Mouse (Mus musculus) thymus, postnatal 14 days (tissue): ENCODE measurements at regions not wholly inside any gene's neighbourhood (a gene's known extent, or its start where the extent isn't known, plus 50 kb on each side); places are given as distances from the start of the nearest gene placed in this dataset.
A peak's percentile ranks its signal among the peaks of the same experiment; 100 is the strongest.

Source experiments
- DNase-seq: peaks from one replicate; pipeline ENCODE4 v3.0.0; 2021

DNA sequence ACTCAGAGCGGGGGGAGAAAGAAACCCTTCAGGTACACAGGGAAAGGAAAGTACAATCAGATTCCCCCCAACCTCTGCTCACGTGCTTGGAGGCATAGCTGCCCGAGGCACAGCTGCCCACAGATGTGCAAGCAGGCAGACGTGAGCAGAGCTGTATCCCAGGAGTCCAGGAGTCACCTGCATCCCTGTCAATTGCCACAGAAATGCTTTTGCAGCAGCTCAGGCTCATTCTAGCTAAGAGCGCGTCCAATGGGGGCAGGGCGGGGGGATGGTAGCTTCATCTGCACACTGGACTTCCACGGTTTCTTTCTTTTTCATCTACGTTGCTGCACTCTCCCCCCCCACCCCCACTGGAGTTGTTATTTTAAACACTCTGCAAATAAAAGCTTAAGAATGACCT, 66.0 kb upstream of the Fat4 start:
- DNase-seq, result no peak

DNA sequence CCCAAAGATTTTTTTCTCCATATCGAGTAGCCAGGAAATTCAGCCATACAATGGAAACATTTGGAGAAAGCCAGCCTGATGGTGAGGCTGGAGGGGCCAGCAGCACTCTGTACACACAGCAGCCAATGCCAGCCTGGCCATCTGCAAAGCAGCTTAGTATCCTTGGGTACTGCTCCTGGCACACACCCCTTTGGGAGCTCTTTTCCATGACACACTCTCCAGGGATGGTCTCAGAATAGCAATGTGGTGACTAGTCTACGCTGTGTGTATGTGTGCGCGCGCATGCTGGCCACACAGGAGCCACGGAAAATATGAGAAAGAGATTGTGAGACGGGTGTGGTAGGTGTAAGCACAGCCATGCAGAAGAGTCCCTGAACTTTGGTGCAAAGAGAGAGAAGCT, 66.4 kb upstream of the Fat4 start:
- no peak for DNase-seq

DNA sequence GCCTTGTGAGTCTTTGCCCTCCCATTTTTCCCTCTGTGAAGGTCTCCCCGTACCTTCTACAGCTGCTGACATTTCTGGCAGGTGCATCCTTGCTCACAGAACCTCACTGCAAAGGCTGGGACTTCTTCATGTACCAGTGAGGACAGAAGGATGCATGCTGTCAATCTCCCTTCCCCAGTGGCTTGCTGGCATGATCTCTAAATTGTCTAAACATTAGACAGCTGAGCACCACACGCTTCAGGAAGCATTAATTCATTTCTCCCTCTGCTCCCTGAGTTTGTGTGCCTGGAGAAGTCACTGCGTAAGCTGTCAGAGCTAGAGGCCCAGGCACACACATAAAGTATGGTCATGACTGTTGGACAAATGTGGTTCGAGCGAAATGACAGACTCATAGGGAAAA, 69.1 kb upstream of the Fat4 start:
- no peak for DNase-seq

DNA sequence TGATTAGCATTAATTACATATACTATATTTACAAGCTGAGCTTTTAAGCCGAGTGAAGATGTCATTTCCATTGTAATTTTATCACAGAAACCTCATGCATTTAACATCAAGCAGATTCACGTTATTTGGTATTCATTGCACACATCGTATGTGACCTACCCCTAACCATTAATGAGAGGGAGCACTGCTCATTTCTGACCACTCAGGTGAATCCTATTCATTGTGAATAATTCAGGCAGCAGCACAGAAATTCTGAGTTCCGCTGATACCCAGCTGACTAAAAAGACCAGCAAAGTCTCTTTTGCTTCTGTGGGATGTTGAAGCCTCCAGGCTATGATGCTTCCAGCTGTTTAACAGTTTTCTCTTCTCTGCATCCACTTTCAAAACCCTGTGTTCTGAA, 74.3 kb upstream of the Fat4 start:
- DNase-seq, result no peak

DNA sequence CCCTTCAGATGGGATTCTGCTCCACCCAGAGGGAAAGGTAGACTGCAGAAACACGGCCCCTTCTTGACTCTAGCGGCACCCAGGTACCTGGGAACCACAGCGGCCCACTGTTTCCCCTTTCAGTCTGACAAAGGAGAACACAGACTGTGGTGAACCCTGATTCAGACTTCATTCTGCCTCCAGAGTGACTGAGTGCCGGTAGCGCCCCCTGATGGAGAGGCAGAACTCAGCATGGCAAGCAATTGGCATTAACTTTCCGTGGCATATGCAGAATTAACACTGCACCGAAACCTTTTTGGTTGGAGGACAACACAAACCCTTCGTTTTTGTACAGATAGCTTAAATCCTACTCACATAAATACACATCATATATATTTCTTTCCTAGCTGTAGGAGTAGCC, 75.1 kb upstream of the Fat4 start:
- peak; percentile 19 for DNase-seq

DNA sequence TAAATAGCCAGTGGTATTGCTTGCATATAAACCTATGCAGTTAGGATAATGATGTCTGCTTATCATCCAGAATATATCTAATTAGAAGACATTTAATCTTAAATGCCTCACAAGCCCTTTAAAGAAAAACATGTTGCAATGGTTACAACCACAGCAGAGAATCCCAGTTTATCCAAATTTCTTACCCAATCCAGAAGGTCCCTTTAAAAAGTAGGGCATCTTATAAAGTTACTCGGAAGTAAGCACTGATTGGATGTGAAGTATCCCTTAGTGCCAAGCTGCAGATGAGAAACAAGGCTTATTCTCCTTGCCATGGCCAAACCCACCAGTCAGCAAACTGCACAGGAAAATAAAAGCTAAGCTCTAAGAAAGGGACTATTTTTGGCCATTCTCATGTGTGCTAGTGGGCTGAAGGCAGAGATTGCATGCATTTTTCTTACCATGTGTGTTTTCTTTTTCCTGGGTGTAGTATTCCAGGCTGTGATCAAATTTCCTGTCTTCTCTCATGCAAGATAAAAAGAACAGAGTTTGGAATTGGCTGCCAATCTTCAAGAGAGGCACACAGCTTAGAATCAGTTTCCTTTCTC, 80.2 kb upstream of the Fat4 start:
- DNase-seq, result no peak

DNA sequence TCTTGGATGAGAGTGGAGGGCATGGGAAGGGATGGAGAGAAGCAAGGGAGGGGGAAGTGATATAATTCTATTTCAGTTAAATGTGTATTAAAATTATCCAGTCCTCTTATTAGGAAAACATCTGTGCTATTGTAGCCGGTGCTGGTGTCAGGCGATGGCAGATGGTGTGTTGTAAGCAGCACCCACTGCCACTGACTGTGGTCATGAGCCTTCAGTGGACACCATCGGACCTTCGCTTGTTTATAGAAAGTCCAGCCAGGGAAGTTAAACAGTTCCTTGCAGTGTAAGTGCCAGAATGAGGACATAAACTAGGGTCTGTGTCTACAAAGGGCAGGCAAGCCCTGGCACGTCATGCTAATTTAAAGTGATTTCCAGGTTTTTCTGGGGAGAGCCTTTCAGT, 80.7 kb upstream of the Fat4 start:
- no peak for DNase-seq

DNA sequence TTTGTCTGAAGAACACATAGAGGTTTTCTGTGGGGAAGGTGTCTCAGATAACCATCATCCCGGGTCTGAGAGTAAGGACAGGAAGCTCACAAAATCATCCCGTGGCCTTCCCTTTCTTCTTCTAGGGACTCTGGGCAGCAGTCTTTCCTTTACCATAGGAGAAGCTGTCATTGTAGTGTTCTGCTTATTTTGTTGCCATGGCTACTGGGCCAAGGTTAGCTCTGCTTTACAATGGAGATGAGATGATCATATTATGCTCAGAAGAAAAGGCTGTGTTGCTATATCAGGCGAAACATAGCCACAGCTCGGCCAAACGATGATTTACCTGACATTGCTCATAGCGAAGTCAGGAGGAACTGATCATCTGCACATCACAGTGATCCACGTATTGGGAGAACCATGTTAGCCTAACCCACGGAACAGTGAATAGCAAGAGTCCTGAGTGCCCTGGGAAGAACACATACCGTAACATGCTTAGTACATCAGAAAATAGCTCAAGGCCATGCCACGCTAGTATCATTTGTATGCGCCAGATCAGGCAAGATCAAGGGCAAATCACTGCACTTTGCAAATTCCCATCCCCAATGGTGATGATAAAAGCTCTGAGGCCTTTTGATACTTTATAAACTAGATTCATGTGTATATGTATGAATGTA, 91.0 kb upstream of the Fat4 start:
- no peak for DNase-seq

DNA sequence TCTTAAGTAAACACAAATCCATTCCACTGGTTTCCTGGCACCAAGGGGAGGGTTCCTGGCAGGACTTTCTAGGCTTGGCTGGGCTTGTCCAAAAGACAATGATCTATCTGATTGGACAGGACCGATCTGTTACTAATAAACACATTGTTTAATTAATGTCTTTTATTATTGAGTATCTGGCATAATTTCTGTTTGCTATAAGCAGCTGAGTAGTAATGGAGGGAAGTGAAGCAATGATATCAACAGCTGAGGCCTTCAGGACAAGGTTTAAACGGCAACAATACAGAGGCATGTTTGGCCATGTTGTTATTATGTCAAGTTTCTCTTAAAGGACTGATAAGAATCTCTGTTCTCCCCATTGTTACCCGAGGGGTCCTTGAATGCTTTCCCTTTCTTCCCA, 93.5 kb upstream of the Fat4 start:
- no peak for DNase-seq

DNA sequence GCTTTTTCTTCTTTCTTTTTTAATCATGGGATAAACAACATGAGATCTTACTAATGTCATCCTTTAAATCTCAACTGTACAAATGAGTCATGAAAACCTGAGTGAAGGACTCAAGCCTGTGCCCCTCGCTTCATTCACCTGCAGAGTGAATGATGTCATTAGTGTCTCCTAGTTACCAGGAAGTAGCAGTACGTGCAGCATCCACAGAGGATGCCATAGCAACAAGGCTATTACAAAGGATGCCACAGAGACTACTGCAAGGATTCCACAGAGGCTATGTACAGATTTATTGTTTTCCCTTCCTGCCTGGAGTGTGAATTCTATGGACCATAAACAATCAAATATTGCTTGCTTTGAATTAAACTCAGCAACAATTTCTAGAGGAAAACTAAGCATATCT, 98.0 kb upstream of the Fat4 start:
- no peak for DNase-seq

DNA sequence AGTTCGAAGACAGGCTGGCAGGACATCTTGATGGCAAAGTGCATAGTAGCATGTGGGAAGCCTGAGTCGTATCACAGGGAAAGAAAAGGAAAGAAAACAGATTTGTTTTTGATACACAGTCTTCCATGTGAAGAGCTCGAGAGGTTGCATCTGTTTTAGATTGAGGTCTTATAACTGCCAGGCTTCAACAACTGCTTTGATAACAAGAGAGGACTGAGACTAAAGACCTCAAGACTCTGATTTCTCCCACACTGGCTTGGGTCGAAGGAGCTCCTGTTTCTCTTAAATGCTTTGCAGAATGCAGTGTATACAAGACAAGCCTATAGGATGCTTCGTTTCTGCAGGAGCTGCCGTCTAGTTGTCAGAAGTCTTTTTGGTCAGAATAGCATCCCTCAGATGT, 103.0 kb upstream of the Fat4 start:
- DNase-seq, result no peak

DNA sequence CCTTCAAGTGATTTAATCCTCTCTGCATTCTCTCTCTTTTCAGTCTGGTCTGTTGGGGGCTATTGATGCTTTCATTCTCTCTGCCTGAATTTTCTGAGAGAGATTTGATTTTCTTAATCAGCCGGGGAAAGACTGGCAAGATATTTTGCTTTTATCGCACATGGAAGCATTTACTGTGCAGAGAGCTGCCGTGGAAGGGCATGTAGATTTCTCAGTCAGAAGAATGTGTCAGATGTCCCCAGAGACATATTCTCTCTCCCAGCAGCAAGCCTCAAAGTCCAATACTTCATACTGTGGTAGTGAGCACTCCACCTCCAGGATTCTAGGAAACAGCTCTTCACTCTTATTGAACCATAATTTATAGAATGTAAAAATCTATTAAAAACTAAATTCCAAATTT, 103.7 kb upstream of the Fat4 start:
- no peak for DNase-seq

DNA sequence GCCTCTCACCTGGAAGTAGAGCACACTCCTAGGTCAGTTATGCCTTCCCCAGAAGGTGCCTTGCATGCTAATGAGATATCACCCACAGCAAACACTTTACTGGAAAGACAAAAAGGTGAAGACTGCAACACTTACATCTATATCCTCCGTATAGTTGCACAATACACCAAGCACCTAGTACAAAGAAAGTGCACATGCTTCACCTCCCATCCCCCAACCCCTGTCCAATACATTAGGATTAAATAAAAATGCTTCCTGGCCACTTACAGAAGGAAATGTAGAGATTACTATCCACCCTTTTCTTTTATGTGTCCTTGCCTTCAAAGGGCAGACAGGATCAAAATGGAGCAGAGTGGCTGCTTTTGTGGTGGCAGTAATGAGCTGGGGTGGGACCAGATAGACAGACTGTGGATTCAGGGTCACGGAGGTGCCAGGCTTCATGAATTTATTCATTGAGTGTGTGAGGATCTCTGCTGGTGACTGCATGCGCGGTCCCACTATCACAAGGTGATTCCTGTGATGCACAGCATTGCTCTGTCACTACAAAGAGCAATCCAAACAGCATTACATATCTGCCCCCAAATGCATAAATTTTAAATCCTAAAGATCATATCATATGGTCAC, 109.9 kb upstream of the Fat4 start:
- no peak for DNase-seq

DNA sequence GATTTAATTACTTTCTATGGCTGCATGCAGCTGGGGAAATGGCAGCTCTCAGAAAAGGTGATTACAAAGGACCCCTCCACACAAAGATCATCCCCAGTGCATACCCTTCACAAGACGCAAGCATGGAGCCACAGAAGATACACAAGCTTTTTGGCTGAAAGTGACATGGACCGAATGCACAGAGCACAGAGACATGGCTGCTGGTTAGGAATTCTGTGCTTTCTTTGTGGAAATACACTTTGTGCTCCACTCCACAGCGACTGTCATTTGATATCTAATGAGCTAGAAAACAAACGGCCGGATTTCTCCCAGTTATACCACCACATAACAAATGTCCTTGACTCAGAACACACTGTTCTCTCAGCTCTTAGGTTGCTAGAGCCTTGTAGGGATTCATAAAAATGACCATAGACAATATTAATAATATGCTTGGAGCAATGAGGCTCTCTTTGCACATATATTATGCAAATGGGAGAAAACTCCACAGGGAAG, 132.1 kb upstream of the Fat4 start:
- DNase-seq, result no peak

DNA sequence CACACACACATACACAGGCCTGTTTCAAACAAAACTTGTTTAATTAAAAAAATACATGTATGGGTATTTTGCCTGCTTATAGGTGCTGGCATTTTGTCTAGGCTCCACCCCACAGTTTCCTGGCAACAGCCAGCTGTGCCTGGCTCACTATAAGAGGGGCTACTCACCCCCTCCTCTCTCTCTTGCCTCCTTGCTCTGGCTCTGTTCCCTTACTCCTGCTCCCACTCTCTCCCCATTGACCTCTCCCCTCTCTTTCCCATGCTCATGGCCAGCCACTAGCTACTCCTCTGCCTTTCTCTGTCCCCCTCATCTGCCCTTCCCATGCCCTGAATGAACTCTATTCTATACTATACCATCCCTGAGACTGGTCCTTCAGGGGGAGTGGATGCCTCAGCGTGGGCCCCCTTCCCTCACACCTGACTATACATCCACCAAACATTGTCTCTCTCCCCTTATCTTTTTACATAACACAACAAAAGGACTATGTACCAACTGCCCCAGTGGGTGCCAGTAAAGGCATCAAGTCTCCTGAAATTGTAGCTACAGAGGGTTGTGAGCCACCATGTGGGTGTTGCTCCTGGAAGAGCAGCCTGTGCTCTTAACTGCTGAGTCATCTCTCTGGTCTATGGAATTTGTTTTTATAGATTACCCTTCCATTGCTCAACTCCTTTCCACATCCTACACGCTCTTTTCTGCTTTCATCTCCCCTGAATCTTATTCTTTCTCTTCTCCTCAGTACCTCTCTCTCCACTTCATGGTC, 133.1 kb upstream of the Fat4 start:
- no peak for DNase-seq

DNA sequence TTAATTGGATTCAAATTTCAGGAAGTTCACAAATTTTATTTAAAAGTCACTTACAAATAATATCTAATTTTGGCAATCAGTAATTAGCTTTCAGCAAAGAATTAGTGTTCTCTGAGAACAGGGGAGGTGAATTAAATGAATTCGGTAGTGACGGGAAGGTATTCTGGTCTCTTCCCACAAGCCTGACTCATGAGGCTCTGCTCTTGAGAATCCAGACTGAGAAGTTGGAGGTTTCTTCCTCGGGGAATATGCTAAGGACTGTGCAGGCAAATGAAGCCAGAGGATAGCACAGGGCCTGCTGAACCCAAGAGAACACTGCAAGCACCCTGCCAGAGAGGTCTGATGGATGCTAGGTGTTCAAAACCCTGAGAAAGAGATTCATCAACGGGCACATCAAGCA, 144.6 kb upstream of the Fat4 start:
- DNase-seq, result no peak

DNA sequence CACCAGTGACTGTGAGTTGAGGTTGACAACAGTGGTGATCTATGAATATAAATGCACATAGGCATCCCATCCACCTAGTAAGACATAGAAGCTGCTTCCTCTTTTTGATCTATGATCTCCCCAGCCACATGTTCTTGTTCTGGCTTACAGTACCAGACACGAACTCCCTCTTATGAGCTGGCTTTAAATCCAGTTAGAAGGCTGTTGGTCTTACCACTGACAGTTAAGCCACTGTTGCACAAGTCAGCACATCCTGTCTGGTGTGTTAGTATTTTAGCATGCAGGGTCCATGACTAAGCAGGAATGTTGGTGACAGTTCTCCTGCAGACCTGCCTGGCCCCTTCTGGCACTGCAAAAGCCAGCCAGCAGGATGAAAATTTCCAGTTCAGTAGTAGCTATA, 164.1 kb upstream of the Fat4 start:
- DNase-seq, result no peak

DNA sequence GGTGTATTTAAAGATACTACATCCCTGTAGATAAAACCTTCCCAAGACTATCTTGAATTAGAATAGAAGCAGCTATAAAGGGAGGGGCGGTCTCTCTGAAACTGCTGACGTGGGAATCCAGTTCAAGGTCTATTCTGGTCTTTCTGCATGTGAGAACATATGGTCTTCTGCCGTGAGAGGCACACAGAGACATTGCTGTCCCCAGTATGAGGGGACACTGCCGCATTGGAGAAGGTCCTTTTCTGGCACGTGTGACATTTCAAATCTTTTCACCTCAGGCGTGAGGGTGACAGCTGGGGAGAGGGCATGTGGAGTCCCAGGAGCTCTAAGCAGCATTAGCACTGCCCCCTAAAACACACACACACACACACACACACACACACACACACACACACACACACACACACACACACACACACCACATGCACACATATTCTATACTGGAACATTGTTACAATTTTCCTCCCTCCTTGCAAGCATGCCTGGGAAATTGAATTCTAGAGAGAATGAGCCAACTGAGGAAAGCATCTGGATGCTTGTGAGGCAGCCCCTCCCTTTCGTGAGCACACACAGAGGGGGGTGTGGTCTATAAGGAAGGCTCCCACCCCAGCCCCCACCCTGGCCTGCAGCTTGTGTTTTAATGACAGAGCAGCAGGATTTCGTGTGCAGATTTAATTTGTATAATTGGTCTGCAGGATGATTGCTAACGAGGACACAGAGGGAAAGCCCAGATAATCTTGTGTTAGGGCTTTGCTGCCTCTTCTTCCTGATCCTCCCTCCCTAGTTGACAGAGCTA, 174.5 kb upstream of the Fat4 start:
- no peak for DNase-seq

DNA sequence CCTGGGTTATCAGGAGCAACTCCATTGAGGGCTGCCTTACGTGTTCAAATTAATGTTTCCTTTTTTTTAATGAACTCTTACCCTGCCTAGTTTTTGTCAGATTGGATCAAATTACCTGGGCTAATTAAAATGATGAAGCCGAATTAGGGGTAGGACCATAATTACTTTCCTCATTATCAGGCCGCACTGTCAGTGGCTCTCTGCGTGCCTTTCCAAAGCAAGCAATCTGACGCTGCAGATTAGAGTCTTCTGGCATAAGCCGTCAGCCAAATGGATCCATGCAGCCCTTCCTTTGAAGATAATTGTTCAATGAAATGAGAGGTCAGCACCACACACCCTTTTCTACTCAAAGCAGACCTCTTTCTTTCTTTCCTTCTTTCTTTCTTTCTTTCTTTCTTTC, 175.5 kb upstream of the Fat4 start:
- no peak for DNase-seq

DNA sequence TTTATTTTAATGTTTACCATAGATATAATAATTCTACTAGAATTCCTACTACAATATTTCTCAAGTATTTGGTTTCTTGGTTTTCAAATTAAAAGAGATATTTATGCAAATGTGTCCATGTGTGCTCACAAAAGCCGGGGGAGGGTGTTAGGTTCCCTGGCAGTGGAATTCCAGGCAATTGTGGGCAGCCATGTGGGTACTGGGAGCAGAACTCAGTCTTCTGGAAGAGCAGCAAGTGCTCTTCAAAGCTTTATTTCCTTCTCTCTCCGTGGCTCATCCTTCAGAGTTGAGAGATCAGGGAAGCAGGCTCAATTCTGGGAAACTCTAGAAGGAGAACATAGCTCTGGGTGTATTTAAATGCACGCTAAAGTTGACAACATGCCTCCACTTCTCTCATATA, 178.8 kb upstream of the Fat4 start:
- no peak for DNase-seq

DNA sequence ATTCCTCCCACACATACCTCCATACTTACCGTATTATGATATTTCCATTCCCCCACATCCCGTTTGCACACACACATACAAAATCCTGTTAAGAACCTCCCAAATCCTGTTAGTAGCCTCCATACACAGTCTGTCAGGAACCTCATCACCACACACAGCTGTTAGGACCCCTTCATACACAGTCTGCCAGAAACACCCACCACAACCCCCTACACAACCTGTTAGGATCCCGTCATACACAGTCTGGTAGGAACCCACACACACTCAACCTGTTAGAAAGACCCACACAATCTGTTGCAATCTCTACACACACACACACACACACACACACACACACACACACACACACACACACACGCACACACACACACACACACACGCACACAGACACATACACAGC, 187.5 kb upstream of the Fat4 start:
- DNase-seq, result no peak

DNA sequence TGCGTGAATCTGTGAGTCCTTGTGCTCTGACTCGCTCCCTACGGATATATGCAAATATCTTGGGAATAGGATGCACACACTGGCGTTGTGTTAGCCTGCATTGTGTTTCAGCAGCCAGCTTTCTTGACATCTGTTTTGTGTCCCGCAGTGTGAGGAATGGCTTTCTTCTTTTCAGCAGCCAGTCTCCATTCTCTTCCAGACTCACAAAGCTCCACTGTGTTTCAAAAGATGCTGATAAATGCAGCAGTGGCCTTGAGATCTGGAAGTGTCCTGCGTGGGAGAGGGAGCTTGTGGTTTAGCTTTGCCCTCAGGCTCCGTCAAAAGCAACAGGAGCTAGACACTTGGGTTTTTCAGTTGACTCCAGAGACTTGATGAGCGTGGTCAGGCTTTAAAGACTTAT, 188.9 kb upstream of the Fat4 start:
- DNase-seq, result no peak

DNA sequence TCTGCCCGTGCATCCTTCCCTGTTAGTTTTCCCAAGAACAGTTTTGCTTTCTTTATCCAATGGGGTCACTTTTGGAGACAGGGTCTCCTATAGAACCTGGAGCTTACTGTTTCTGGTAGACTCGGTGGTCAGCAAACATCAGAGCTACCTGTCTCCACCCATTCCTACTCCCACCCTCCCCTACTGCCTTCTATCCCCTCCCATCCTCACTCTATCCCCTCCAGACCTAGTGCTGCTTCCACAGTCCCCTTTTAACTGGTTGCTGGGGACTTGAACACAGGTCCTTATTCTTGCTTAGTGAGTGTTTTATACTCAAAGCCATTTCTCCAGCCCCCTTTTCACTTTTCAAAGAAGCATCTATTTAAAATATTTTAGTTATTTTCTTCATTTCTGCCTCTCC, 189.4 kb upstream of the Fat4 start:
- no peak for DNase-seq
